Mouse (Mus musculus) thymus, adult 2 months (tissue): ENCODE measurements around the gene C2cd3. TPM values are rescaled to one million over a fixed set of nuclear protein-coding genes. Genes with fewer than 3 reads are reported as not detected.
"Not testable (repeated sequence)": the region's sequence is repeated elsewhere in the genome, so short reads cannot be mapped to it uniquely, and the experiment has no call there.

Experiments
- DNase-seq: peaks from one replicate; pipeline ENCODE4 v3.0.0; 2021
- H3K27ac ChIP-seq: fragments of 200-500 bp; 2 replicates; pipeline ENCODE4 v1.5.1; 2012; ENCODE audit warnings: low read length, control low read depth; ENCODE audit not compliant: control insufficient read depth, insufficient read depth
- H3K27me3 ChIP-seq: fragments of 200-500 bp; 2 replicates; pipeline ENCODE4 v1.6.1; 2012; ENCODE audit warnings: mild to moderate bottlenecking, low read length, moderate library complexity, mixed read lengths; ENCODE audit not compliant: control insufficient read depth, insufficient read depth
- H3K36me3 ChIP-seq: fragments of 200-500 bp; 2 replicates; pipeline ENCODE4 v1.6.1; 2012; ENCODE audit warnings: mild to moderate bottlenecking, low read length, moderate library complexity; ENCODE audit not compliant: control insufficient read depth, insufficient read depth
- H3K4me1 ChIP-seq: fragments of 200-500 bp; replicated peaks from 2 replicates; pipeline ENCODE4 v1.6.1; 2012; ENCODE audit warnings: low read length; ENCODE audit not compliant: control insufficient read depth, insufficient read depth
- H3K4me3 ChIP-seq: fragments of 200-500 bp; 2 replicates; pipeline ENCODE4 v1.5.1; 2012; ENCODE audit warnings: mild to moderate bottlenecking, low read length, control low read depth, moderate library complexity; ENCODE audit not compliant: control insufficient read depth, insufficient read depth
- CTCF ChIP-seq: fragments of 200-500 bp; IDR thresholded peaks from 2 replicates; pipeline ENCODE4 v1.5.1; 2012; ENCODE audit warnings: mild to moderate bottlenecking, control low read depth, low read length, moderate library complexity, borderline replicate concordance; ENCODE audit not compliant: control insufficient read depth, poor library complexity, insufficient read depth; ENCODE audit errors: extremely low read depth
- POLR2A ChIP-seq: fragments of 200-500 bp; IDR thresholded peaks from 2 replicates; pipeline ENCODE4 v1.6.1; 2012; ENCODE audit warnings: mild to moderate bottlenecking, low read length, control low read depth, moderate library complexity; ENCODE audit not compliant: control insufficient read depth, poor library complexity, insufficient read depth; ENCODE audit errors: extremely low read depth
- WGBS: fragments of 180-500 bp; shearing (Covaris S2); methylation state at CpG from one replicate; pipeline ENCODE4 v1.1.7; 2018; 5-methylcytosine and 5-hydroxymethylcytosine counted together
- polyA plus RNA-seq: library from polyadenylated mRNA; depleted of rRNA; stranded (reverse); fragments of >200 nt; gene quantifications from 2 replicates; pipeline ENCODE4 v1.2.3, GENCODE M21; 2012

Gene C2cd3
- polyA plus RNA-seq, 1 experiment, result 52.2 TPM

GRCm38 (mm10) chr7:100472777-100473176 is 100.7 kb downstream of the C2cd3 start, which contains the start of gene Ucp3:
Ucp3 (plus strand) TSS chr7:100472990.
- WGBS, result 83% methylated on average over 6 of the region's 6 CpGs

GRCm38 (mm10) chr7:100473846-100474454 is 101.9 kb downstream of the C2cd3 start:
- H3K27ac ChIP-seq, result no peak overlapping the region
- WGBS, result 86% methylated on average over 9 of the region's 9 CpGs
- TF ChIP-seq CTCF (no peak), POLR2A (no peak)

More at GRCm38 (mm10) chr7:100472777-100473176, 100.7 kb downstream of the C2cd3 start, which contains the start of gene Ucp3:
- peaks cover 4% of the 10 kb centered on the region; the same call in 1 of the 2 replicates for H3K36me3 ChIP-seq
- no peaks in the 10 kb centered on the region for H3K27me3 ChIP-seq
- H3K4me3 ChIP-seq, result no peak within 1 kb of the TSS
- no peak within 1 kb of the TSS for H3K27ac ChIP-seq
- DNase-seq, result no peak
- TF ChIP-seq CTCF, result no peak
- no peak for TF ChIP-seq POLR2A
- H3K4me1 ChIP-seq, result peaks cover 6% of the 10 kb centered on the region; the same call in 1 of the 2 replicates

GRCm38 (mm10) chr7:100474680-100475079 is 102.6 kb downstream of the C2cd3 start:
- 87% methylated on average over 1 of the region's 1 CpGs for WGBS
- TF ChIP-seq POLR2A (no peak), CTCF (no peak)
- no peak overlapping the region for H3K27ac ChIP-seq
- H3K4me1 ChIP-seq, result peaks cover 6% of the 10 kb centered on the region; the same call in 1 of the 2 replicates
- H3K36me3 ChIP-seq, result no peaks in the 10 kb centered on the region
- no peaks in the 10 kb centered on the region for H3K27me3 ChIP-seq
- DNase-seq, result no peak
- H3K4me3 ChIP-seq, result no peak overlapping the region

More at GRCm38 (mm10) chr7:100473846-100474454, 101.9 kb downstream of the C2cd3 start:
- H3K27me3 ChIP-seq, result no peaks in the 10 kb centered on the region
- H3K4me1 ChIP-seq, result peaks cover 6% of the 10 kb centered on the region; the same call in 1 of the 2 replicates
- DNase-seq, result no peak
- H3K36me3 ChIP-seq, result peaks cover 4% of the 10 kb centered on the region; the same call in 1 of the 2 replicates
- no peak overlapping the region for H3K4me3 ChIP-seq

- TF ChIP-seq CTCF, result no peak
- no peak for TF ChIP-seq POLR2A
- WGBS, result 93% methylated on average over 20 of the region's 20 CpGs
Measured at GRCm38 (mm10) chr7:100479100-100479822, 107.2 kb downstream of the C2cd3 start.

GRCm38 (mm10) chr7:100479823-100480164 is 107.8 kb downstream of the C2cd3 start:
- TF ChIP-seq POLR2A (no peak), CTCF (no peak)
- 86% methylated on average over 15 of the region's 15 CpGs for WGBS

More at GRCm38 (mm10) chr7:100479100-100479822, 107.2 kb downstream of the C2cd3 start:
- Histone ChIP-seq H3K36me3 (no peaks in the 10 kb centered on the region), H3K4me3 (no peak overlapping the region), H3K27me3 (no peaks in the 10 kb centered on the region), H3K27ac (no peak overlapping the region), H3K4me1 (peaks cover 5% of the 10 kb centered on the region; the same call in 1 of the 2 replicates)
- no peak for DNase-seq

GRCm38 (mm10) chr7:100480175-100480574 is 108.1 kb downstream of the C2cd3 start:
- peaks cover 5% of the 10 kb centered on the region; the same call in 1 of the 2 replicates for H3K4me1 ChIP-seq
- no peaks in the 10 kb centered on the region for H3K27me3 ChIP-seq
- TF ChIP-seq CTCF, result no peak
- TF ChIP-seq POLR2A, result no peak
- H3K36me3 ChIP-seq, result no peaks in the 10 kb centered on the region
- no peak for DNase-seq
- no peak overlapping the region for H3K4me3 ChIP-seq
- no peak overlapping the region for H3K27ac ChIP-seq
- 95% methylated on average over 17 of the region's 17 CpGs for whole genome bisulfite sequencing

More at GRCm38 (mm10) chr7:100479823-100480164, 107.8 kb downstream of the C2cd3 start:
- Histone ChIP-seq H3K27ac (no peak overlapping the region), H3K4me1 (peaks cover 5% of the 10 kb centered on the region; the same call in 1 of the 2 replicates), H3K36me3 (no peaks in the 10 kb centered on the region), H3K4me3 (no peak overlapping the region), H3K27me3 (no peaks in the 10 kb centered on the region)
- no peak for DNase-seq

- 51% methylated on average over 2 of the region's 2 CpGs for WGBS
- H3K4me3 ChIP-seq, H3K27me3 ChIP-seq: not testable (repeated sequence)
Measured at GRCm38 (mm10) chr7:100482046-100482445, 110.0 kb downstream of the C2cd3 start.

More at GRCm38 (mm10) chr7:100482046-100482445, 110.0 kb downstream of the C2cd3 start:
- not testable (repeated sequence) for H3K36me3 ChIP-seq, DNase-seq, H3K4me1 ChIP-seq, H3K27ac ChIP-seq
